Mouse (Mus musculus): ENCODE data around the gene Tcea3. TPM values are rescaled to one million over a fixed set of nuclear protein-coding genes. Genes with fewer than 3 reads are reported as not detected.

Tcea3 gene
- 0.66 and 1.1 TPM in 2 replicates for total RNA-seq (2014; rRNA removed)
- 2.7 and 3.1 TPM in 2 replicates for polyA plus RNA-seq (2015; fragmentation: Nextera tagmentation; extraction: Ambion mirVana)

GRCm38 (mm10) chr4:136247729-136248463 lies at the start of gene Tcea3:
Gene Tcea3 (plus strand): TSS chr4:136247729.
- H3K4me2 ChIP-seq (ENCODE audit: low read depth, low read length, poor library complexity, severe bottlenecking): peak within 1 kb of the TSS; percentile 51
- peaks cover 10% of the 10 kb centered on the region; the same call in 1 of the 2 replicates for H3K4me1 ChIP-seq (ENCODE audit: insufficient read depth, low read length)
- ATAC-seq (ENCODE audit: low FRiP score) (no peak), DNase-seq (ENCODE audit: low spot score) (no peak)
- peak within 1 kb of the TSS; percentile 28 for H3K4me3 ChIP-seq (ENCODE audit: low read depth, low read length)
- no peaks in the 10 kb centered on the region for H3K9me3 ChIP-seq (ENCODE audit: low read length)
- WGBS: under 1% methylated on average over 40 of the region's 46 CpGs
- TF ChIP-seq CTCF (IDR thresholded peaks at IDR 0.05): no peak
- H3K9ac ChIP-seq (replicated peaks; ENCODE audit: low read length, poor library complexity, severe bottlenecking): no peak within 1 kb of the TSS
- H3K36me3 ChIP-seq (ENCODE audit: insufficient read depth, low read length): no peaks in the 10 kb centered on the region
- peaks cover 40% of the 10 kb centered on the region for H3K27me3 ChIP-seq (ENCODE audit: insufficient read depth, low read length)
- no peak within 1 kb of the TSS for H3K27ac ChIP-seq (ENCODE audit: low read depth, low read length)

- Histone ChIP-seq H3K9ac (replicated peaks; ENCODE audit: low read length, poor library complexity, severe bottlenecking) (no peak overlapping the region), H3K4me2 (ENCODE audit: low read depth, low read length, poor library complexity, severe bottlenecking) (no peak overlapping the region), H3K27me3 (ENCODE audit: insufficient read depth, low read length) (no peaks in the 10 kb centered on the region), H3K27ac (ENCODE audit: low read depth, low read length) (no peak overlapping the region), H3K9me3 (ENCODE audit: low read length) (no peaks in the 10 kb centered on the region), H3K36me3 (ENCODE audit: insufficient read depth, low read length) (no peaks in the 10 kb centered on the region), H3K4me1 (ENCODE audit: insufficient read depth, low read length) (no peaks in the 10 kb centered on the region), H3K4me3 (ENCODE audit: low read depth, low read length) (no peak overlapping the region)
- no peak for DNase-seq (ENCODE audit: low spot score)
- WGBS: 64% methylated on average over 7 of the region's 7 CpGs
- no peak for ATAC-seq (ENCODE audit: low FRiP score)
- TF ChIP-seq CTCF (IDR thresholded peaks at IDR 0.05): no peak
Observed at GRCm38 (mm10) chr4:136198846-136199245, 48.7 kb upstream of the Tcea3 start.

- Histone ChIP-seq H3K27ac (ENCODE audit: low read depth, low read length) (no peak overlapping the region), H3K4me3 (ENCODE audit: low read depth, low read length) (no peak overlapping the region), H3K27me3 (ENCODE audit: insufficient read depth, low read length) (no peaks in the 10 kb centered on the region), H3K9ac (replicated peaks; ENCODE audit: low read length, poor library complexity, severe bottlenecking) (no peak overlapping the region), H3K36me3 (ENCODE audit: insufficient read depth, low read length) (no peaks in the 10 kb centered on the region), H3K4me1 (ENCODE audit: insufficient read depth, low read length) (no peaks in the 10 kb centered on the region), H3K9me3 (ENCODE audit: low read length) (no peaks in the 10 kb centered on the region), H3K4me2 (ENCODE audit: low read depth, low read length, poor library complexity, severe bottlenecking) (no peak overlapping the region)
- TF ChIP-seq CTCF (IDR thresholded peaks at IDR 0.05): peak; percentile 90
- 35% methylated on average over 9 of the region's 9 CpGs for WGBS
- ATAC-seq (ENCODE audit: low FRiP score) (no peak), DNase-seq (ENCODE audit: low spot score) (peak; percentile 70)
Observed at GRCm38 (mm10) chr4:136199562-136200292, 47.8 kb upstream of the Tcea3 start.

- H3K4me1 ChIP-seq (ENCODE audit: insufficient read depth, low read length): no peaks in the 10 kb centered on the region
- TF ChIP-seq CTCF (IDR thresholded peaks at IDR 0.05): peak; percentile 87
- H3K27me3 ChIP-seq (ENCODE audit: insufficient read depth, low read length): no peaks in the 10 kb centered on the region
- no peaks in the 10 kb centered on the region for H3K36me3 ChIP-seq (ENCODE audit: insufficient read depth, low read length)
- no peak overlapping the region for H3K9ac ChIP-seq (replicated peaks; ENCODE audit: low read length, poor library complexity, severe bottlenecking)
- ATAC-seq (ENCODE audit: low FRiP score) (no peak), DNase-seq (ENCODE audit: low spot score) (peak; percentile 86)
- no peak overlapping the region for H3K4me3 ChIP-seq (ENCODE audit: low read depth, low read length)
- no peaks in the 10 kb centered on the region for H3K9me3 ChIP-seq (ENCODE audit: low read length)
- H3K4me2 ChIP-seq (ENCODE audit: low read depth, low read length, poor library complexity, severe bottlenecking): no peak overlapping the region
- no peak overlapping the region for H3K27ac ChIP-seq (ENCODE audit: low read depth, low read length)
- 5% methylated on average over 9 of the region's 9 CpGs for WGBS
Observed at GRCm38 (mm10) chr4:136202509-136202908, 45.0 kb upstream of the Tcea3 start.

GRCm38 (mm10) chr4:136204775-136205174 lies 42.8 kb upstream of the Tcea3 start:
- 81% methylated on average over 2 of the region's 2 CpGs for WGBS
- H3K9me3 ChIP-seq (ENCODE audit: low read length): no peaks in the 10 kb centered on the region
- no peak overlapping the region for H3K4me3 ChIP-seq (ENCODE audit: low read depth, low read length)
- no peaks in the 10 kb centered on the region for H3K4me1 ChIP-seq (ENCODE audit: insufficient read depth, low read length)
- no peak for TF ChIP-seq CTCF (IDR thresholded peaks at IDR 0.05)
- H3K36me3 ChIP-seq (ENCODE audit: insufficient read depth, low read length): no peaks in the 10 kb centered on the region
- DNase-seq (ENCODE audit: low spot score) (no peak), ATAC-seq (ENCODE audit: low FRiP score) (no peak)
- H3K9ac ChIP-seq (replicated peaks; ENCODE audit: low read length, poor library complexity, severe bottlenecking): no peak overlapping the region
- H3K27me3 ChIP-seq (ENCODE audit: insufficient read depth, low read length): no peaks in the 10 kb centered on the region
- no peak overlapping the region for H3K4me2 ChIP-seq (ENCODE audit: low read depth, low read length, poor library complexity, severe bottlenecking)
- no peak overlapping the region for H3K27ac ChIP-seq (ENCODE audit: low read depth, low read length)

Measured in midbrain, postnatal 0 days (tissue).